24 mouse cellular contexts compared by ENCODE assay signal in genomic region chr5:8898246-8898645, GRCm38 (mm10). TPM values are rescaled to one million over a fixed set of nuclear protein-coding genes. Genes with fewer than 3 reads are reported as not detected.
"Had no signal": no experiment of that assay in that cellular context is flagged by ENCODE, and none has a peak within 500 bp of the region (broad histone marks: within the 10 kb centered on the region; RNA-seq: fewer than 3 reads in every experiment).

No protein-coding gene starts in this region.

- DNase-seq: gastrocnemius, adult 2 months; gastrocnemius, postnatal 10 days; gastrocnemius, postnatal 25 days; heart, adult 2 months; heart, postnatal 10 days; heart, postnatal 4 days; kidney, adult 18-20 months; kidney, adult 8-10 months; kidney, postnatal 10 days; kidney, postnatal 25 days; kidney, postnatal 4 days had no signal

- H3K27ac ChIP-seq: gastrocnemius, adult 2 months; heart, adult 2 months; hindbrain, embryonic 10.5 days; hindbrain, embryonic 13.5 days; hindbrain, embryonic 15.5 days; hindbrain, postnatal 0 days; layer of hippocampus, adult 2 months; left cerebral cortex, adult 2 months; limb, embryonic 10.5 days; limb, embryonic 12.5 days; liver, embryonic 14.5 days had no signal

- H3K4me3 ChIP-seq: gastrocnemius, adult 2 months; heart, adult 2 months; heart, embryonic 12.5 days; hindbrain, embryonic 10.5 days; hindbrain, embryonic 13.5 days; hindbrain, embryonic 15.5 days; layer of hippocampus, adult 2 months; left cerebral cortex, adult 2 months; limb, embryonic 10.5 days; limb, embryonic 12.5 days had no signal

- ATAC-seq: forebrain, embryonic 16.5 days; hindbrain, postnatal 0 days; intestine, embryonic 16.5 days had no signal

- H3K9me3 ChIP-seq: heart, embryonic 12.5 days; hindbrain, embryonic 10.5 days; hindbrain, embryonic 13.5 days; hindbrain, embryonic 15.5 days; limb, embryonic 10.5 days; limb, embryonic 12.5 days had no signal

- H3K9ac ChIP-seq: heart, embryonic 12.5 days; hindbrain, embryonic 13.5 days; hindbrain, embryonic 15.5 days; limb, embryonic 12.5 days; liver, embryonic 14.5 days had no signal

- H3K36me3 ChIP-seq: heart, embryonic 12.5 days; hindbrain, embryonic 10.5 days; hindbrain, embryonic 13.5 days; hindbrain, embryonic 15.5 days; limb, embryonic 10.5 days; limb, embryonic 12.5 days had no signal

- H3K4me2 ChIP-seq: heart, embryonic 12.5 days; hindbrain, embryonic 13.5 days; hindbrain, embryonic 15.5 days; limb, embryonic 12.5 days had no signal

- H3K27me3 ChIP-seq: hindbrain, embryonic 15.5 days had no signal

RNA-seq across cellular contexts. Expression of gene Abcb4, which starts 4.7 kb away (rescaled TPM):
- polyA plus RNA-seq: kidney, embryonic 14.5 days had no signal
